Mouse (Mus musculus): ENCODE results near the gene Nup62. TPM values are rescaled to one million over a fixed set of nuclear protein-coding genes. Genes with fewer than 3 reads are reported as not detected.

Nup62 gene
- polyA plus RNA-seq, 1 experiment from 2014 or later, result 81.5 TPM

DNA sequence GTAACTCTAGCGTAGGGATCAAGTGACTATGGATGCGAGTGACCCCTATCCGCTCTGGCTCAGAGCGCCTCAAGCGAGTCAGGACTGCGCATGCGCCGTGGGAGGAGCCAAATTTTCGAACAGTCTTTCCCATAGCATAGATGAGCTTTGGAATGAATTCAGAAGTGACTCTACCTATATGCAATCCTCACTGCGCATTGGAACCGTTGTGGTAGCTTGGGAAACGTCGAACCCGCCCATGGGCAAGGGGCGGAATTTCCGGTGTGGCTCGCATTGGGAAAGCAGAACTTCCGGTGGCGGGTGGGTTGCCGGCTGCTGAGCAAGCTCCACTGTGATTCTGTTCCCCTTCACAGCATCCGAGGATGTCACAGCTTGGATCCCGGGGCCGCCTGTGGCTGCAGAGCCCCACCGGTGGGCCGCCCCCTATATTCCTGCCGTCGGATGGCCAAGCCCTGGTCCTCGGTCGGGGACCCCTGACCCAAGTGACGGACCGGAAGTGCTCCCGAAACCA is 41.2 kb downstream of the Nup62 start, which contains the start of gene Pnkp:
Gene Pnkp, plus strand, starts transcription at position 98 of the 511 bp plus-strand sequence.
- Histone ChIP-seq H3K4me3 (ENCODE audit: low read length) (peak within 1 kb of the TSS; percentile 63), H3K27me3 (ENCODE audit: control insufficient read depth, insufficient read depth, low read length) (no peaks in the 10 kb centered on the region), H3K27ac (ENCODE audit: low read length) (peak within 1 kb of the TSS; percentile 82), H3K4me1 (ENCODE audit: control insufficient read depth, insufficient read depth, low read length) (peaks cover 26% of the 10 kb centered on the region), H3K4me2 (ENCODE audit: low read depth, low read length) (peak within 1 kb of the TSS; percentile 75), H3K36me3 (ENCODE audit: control insufficient read depth, insufficient read depth) (peaks cover 1% of the 10 kb centered on the region), H3K9me3 (replicated peaks; ENCODE audit: control insufficient read depth, low read length) (no peaks in the 10 kb centered on the region), H3K9ac (ENCODE audit: low read length) (peak within 1 kb of the TSS; percentile 83)
- under 1% methylated on average over 32 of the region's 32 CpGs for WGBS
- ATAC-seq (replicated peaks; ENCODE audit: extremely low read depth, insufficient read depth, low FRiP score), result peak; percentile 11; the same call in 1 of the 2 replicates

GRCm38 (mm10) chr7:44857905-44858304 is 42.0 kb downstream of the Nup62 start:
- ATAC-seq (replicated peaks; ENCODE audit: extremely low read depth, insufficient read depth, low FRiP score), result no peak
- WGBS, result 26% methylated on average over 8 of the region's 8 CpGs

DNA sequence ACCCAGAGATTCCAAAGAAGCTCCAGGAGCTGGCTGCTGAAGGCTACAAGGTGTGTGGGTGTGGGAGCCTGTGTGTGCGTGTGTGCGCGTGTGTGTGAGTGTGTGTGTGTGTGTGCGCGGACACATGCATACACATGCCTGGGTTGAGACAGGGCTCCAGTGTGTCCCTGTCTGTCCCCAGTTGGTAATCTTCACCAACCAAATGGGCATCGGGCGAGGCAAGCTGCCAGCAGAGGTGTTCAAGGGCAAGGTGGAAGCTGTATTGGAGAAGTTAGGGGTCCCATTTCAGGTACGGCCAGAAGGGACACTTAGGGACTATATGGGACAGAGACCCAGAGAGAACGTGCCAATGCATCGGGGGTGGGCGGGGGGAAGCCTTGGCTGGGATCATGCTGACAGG is 44.0 kb downstream of the Nup62 start:
- Histone ChIP-seq H3K9ac (ENCODE audit: low read length) (no peak overlapping the region), H3K4me1 (ENCODE audit: control insufficient read depth, insufficient read depth, low read length) (peaks cover 27% of the 10 kb centered on the region), H3K27ac (ENCODE audit: low read length) (no peak overlapping the region), H3K27me3 (ENCODE audit: control insufficient read depth, insufficient read depth, low read length) (no peaks in the 10 kb centered on the region), H3K4me3 (ENCODE audit: low read length) (no peak overlapping the region), H3K36me3 (ENCODE audit: control insufficient read depth, insufficient read depth) (peaks cover 26% of the 10 kb centered on the region), H3K9me3 (replicated peaks; ENCODE audit: control insufficient read depth, low read length) (no peaks in the 10 kb centered on the region), H3K4me2 (ENCODE audit: low read depth, low read length) (no peak overlapping the region)
- no peak for ATAC-seq (replicated peaks; ENCODE audit: extremely low read depth, insufficient read depth, low FRiP score)
- WGBS, result 89% methylated on average over 11 of the region's 11 CpGs

More at GRCm38 (mm10) chr7:44857905-44858304, 42.0 kb downstream of the Nup62 start:
- H3K27me3 ChIP-seq (ENCODE audit: control insufficient read depth, insufficient read depth, low read length), result no peaks in the 10 kb centered on the region
- H3K4me3 ChIP-seq (ENCODE audit: low read length), result peak overlapping the region; percentile 63
- peaks cover 9% of the 10 kb centered on the region for H3K36me3 ChIP-seq (ENCODE audit: control insufficient read depth, insufficient read depth)
- peak overlapping the region; percentile 75 for H3K4me2 ChIP-seq (ENCODE audit: low read depth, low read length)
- peaks cover 24% of the 10 kb centered on the region for H3K4me1 ChIP-seq (ENCODE audit: control insufficient read depth, insufficient read depth, low read length)
- no peaks in the 10 kb centered on the region for H3K9me3 ChIP-seq (replicated peaks; ENCODE audit: control insufficient read depth, low read length)
- H3K27ac ChIP-seq (ENCODE audit: low read length), result no peak overlapping the region
- H3K9ac ChIP-seq (ENCODE audit: low read length), result peak overlapping the region; percentile 83

GRCm38 (mm10) chr7:44860576-44861428 is 44.9 kb downstream of the Nup62 start:
- Histone ChIP-seq H3K9me3 (replicated peaks; ENCODE audit: control insufficient read depth, low read length) (no peaks in the 10 kb centered on the region), H3K27me3 (ENCODE audit: control insufficient read depth, insufficient read depth, low read length) (no peaks in the 10 kb centered on the region), H3K9ac (ENCODE audit: low read length) (no peak overlapping the region), H3K4me2 (ENCODE audit: low read depth, low read length) (no peak overlapping the region), H3K36me3 (ENCODE audit: control insufficient read depth, insufficient read depth) (peaks cover 26% of the 10 kb centered on the region), H3K4me1 (ENCODE audit: control insufficient read depth, insufficient read depth, low read length) (peaks cover 30% of the 10 kb centered on the region), H3K27ac (ENCODE audit: low read length) (no peak overlapping the region), H3K4me3 (ENCODE audit: low read length) (no peak overlapping the region)
- WGBS, result 53% methylated on average over 22 of the region's 22 CpGs
- ATAC-seq (replicated peaks; ENCODE audit: extremely low read depth, insufficient read depth, low FRiP score), result 0 out of 2 replicates have a peak, but pooled peaks have one; percentile 15

GRCm38 (mm10) chr7:44861429-44861816 is 45.5 kb downstream of the Nup62 start:
- Histone ChIP-seq H3K27ac (ENCODE audit: low read length) (no peak overlapping the region), H3K9me3 (replicated peaks; ENCODE audit: control insufficient read depth, low read length) (no peaks in the 10 kb centered on the region), H3K4me3 (ENCODE audit: low read length) (no peak overlapping the region), H3K36me3 (ENCODE audit: control insufficient read depth, insufficient read depth) (peaks cover 26% of the 10 kb centered on the region), H3K27me3 (ENCODE audit: control insufficient read depth, insufficient read depth, low read length) (no peaks in the 10 kb centered on the region), H3K9ac (ENCODE audit: low read length) (no peak overlapping the region), H3K4me2 (ENCODE audit: low read depth, low read length) (no peak overlapping the region), H3K4me1 (ENCODE audit: control insufficient read depth, insufficient read depth, low read length) (peaks cover 31% of the 10 kb centered on the region)
- WGBS, result 82% methylated on average over 14 of the region's 14 CpGs
- no peak for ATAC-seq (replicated peaks; ENCODE audit: extremely low read depth, insufficient read depth, low FRiP score)

GRCm38 (mm10) chr7:44862434-44862833 is 46.5 kb downstream of the Nup62 start:
- no peak overlapping the region for H3K4me3 ChIP-seq (ENCODE audit: low read length)
- no peak overlapping the region for H3K9ac ChIP-seq (ENCODE audit: low read length)
- H3K4me1 ChIP-seq (ENCODE audit: control insufficient read depth, insufficient read depth, low read length), result peaks cover 38% of the 10 kb centered on the region
- 75% methylated on average over 8 of the region's 8 CpGs for WGBS
- ATAC-seq (replicated peaks; ENCODE audit: extremely low read depth, insufficient read depth, low FRiP score), result no peak
- no peaks in the 10 kb centered on the region for H3K27me3 ChIP-seq (ENCODE audit: control insufficient read depth, insufficient read depth, low read length)
- H3K4me2 ChIP-seq (ENCODE audit: low read depth, low read length), result no peak overlapping the region
- H3K27ac ChIP-seq (ENCODE audit: low read length), result no peak overlapping the region
- H3K9me3 ChIP-seq (replicated peaks; ENCODE audit: control insufficient read depth, low read length), result no peaks in the 10 kb centered on the region
- peaks cover 26% of the 10 kb centered on the region for H3K36me3 ChIP-seq (ENCODE audit: control insufficient read depth, insufficient read depth)

DNA sequence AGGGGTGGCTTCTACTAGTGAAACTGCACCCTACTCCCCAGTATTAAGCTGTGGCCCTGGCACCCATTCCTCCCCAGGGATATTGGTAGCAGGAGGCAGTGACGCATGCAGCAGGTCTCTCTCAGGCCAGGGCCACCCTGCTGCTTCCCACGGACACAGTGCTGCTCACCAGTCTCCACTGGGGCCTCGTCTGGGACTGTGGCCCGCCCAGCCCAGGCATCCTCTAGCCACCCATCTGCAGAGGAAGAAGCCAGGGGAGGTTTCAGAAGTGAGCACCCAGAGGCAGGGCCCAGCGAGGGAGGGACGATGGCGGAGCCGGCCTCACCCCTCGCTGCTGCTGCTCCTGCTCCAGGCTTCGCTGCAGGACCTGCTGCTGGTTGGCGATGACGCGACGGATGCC is 47.3 kb downstream of the Nup62 start:
- no peak overlapping the region for H3K9ac ChIP-seq (ENCODE audit: low read length)
- peaks cover 26% of the 10 kb centered on the region for H3K36me3 ChIP-seq (ENCODE audit: control insufficient read depth, insufficient read depth)
- H3K4me3 ChIP-seq (ENCODE audit: low read length), result no peak overlapping the region
- H3K9me3 ChIP-seq (replicated peaks; ENCODE audit: control insufficient read depth, low read length), result no peaks in the 10 kb centered on the region
- H3K4me1 ChIP-seq (ENCODE audit: control insufficient read depth, insufficient read depth, low read length), result peaks cover 42% of the 10 kb centered on the region
- H3K27me3 ChIP-seq (ENCODE audit: control insufficient read depth, insufficient read depth, low read length), result no peaks in the 10 kb centered on the region
- H3K27ac ChIP-seq (ENCODE audit: low read length), result no peak overlapping the region
- ATAC-seq (replicated peaks; ENCODE audit: extremely low read depth, insufficient read depth, low FRiP score), result no peak
- WGBS, result 82% methylated on average over 14 of the region's 14 CpGs
- no peak overlapping the region for H3K4me2 ChIP-seq (ENCODE audit: low read depth, low read length)

DNA sequence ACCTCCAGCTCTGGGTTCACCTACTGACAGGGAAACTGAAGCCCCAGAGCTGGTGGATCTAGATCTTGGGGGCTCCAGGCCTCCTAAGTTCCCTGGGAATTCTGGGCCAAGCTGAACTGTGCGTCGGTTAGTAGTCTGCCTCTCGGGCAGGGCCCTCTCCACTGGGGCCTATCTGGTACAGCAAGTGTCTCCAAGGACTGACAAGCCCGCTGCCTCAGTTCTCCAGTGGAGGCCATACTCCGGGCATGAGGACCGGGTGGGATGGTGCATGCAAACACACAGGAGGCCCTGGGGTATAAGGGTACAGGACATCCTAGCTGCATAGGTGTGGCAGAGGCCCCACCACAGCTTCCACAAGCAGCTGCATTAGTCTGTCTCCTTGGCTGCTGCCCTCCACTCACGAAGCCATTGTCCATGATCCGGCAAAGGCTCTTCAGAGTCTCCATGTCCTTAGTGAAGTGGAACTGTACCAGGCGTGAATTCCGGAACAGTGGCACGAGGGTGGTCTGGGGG is 48.1 kb downstream of the Nup62 start:
- no peak for ATAC-seq (replicated peaks; ENCODE audit: extremely low read depth, insufficient read depth, low FRiP score)
- H3K4me3 ChIP-seq (ENCODE audit: low read length), result no peak overlapping the region
- no peak overlapping the region for H3K4me2 ChIP-seq (ENCODE audit: low read depth, low read length)
- peak overlapping the region; percentile 39 for H3K9ac ChIP-seq (ENCODE audit: low read length)
- H3K27ac ChIP-seq (ENCODE audit: low read length), result peak overlapping the region; percentile 100
- no peaks in the 10 kb centered on the region for H3K27me3 ChIP-seq (ENCODE audit: control insufficient read depth, insufficient read depth, low read length)
- H3K4me1 ChIP-seq (ENCODE audit: control insufficient read depth, insufficient read depth, low read length), result peaks cover 46% of the 10 kb centered on the region
- H3K9me3 ChIP-seq (replicated peaks; ENCODE audit: control insufficient read depth, low read length), result no peaks in the 10 kb centered on the region
- WGBS, result 85% methylated on average over 11 of the region's 11 CpGs
- H3K36me3 ChIP-seq (ENCODE audit: control insufficient read depth, insufficient read depth), result peaks cover 26% of the 10 kb centered on the region

Data from heart, embryonic 16.5 days (tissue).